Mouse (Mus musculus) left cerebral cortex, postnatal 36 days (tissue): Measurements from ENCODE around the gene Trappc12. TPM values are rescaled to one million over a fixed set of nuclear protein-coding genes. Genes with fewer than 3 reads are reported as not detected.
"Not testable (repeated sequence)": the region's sequence is repeated elsewhere in the genome, so short reads cannot be mapped to it uniquely, and the experiment has no call there.

Experiments used
- DNase-seq, 2 experiments: peaks; one replicate each; pipeline ENCODE4 v3.0.0; 2021 to 2022; ENCODE audit warnings: low spot score in 2 of 2, mixed read lengths in 1 of 2
- intact Hi-C: fragments of 180-260 bp; cut with DNase I; formaldehyde crosslinking; loops from one replicate; pipeline ENCODE4 v1.15.1; 2025
- total RNA-seq, 2 experiments: library from RNA; stranded (reverse); gene quantifications; 2 replicates each; pipeline ENCODE4 v1.2.3; 2021

Trappc12 gene
- total RNA-seq, 2 experiments from 2014 or later = 61.3 to 62.7 TPM

- intact Hi-C loops = no loop called here
- DNase-seq = no peak
Observed at GRCm38 (mm10) chr12:28735293-28735692, 15.0 kb downstream of the Trappc12 start.

GRCm38 (mm10) chr12:28734271-28734670, 16.0 kb downstream of the Trappc12 start:
- DNase-seq = no peak
- intact Hi-C loops = no loop called here

GRCm38 (mm10) chr12:28733520-28734245, 16.6 kb downstream of the Trappc12 start:
- DNase-seq, intact Hi-C loops: not testable (repeated sequence)

- no peak for DNase-seq
- intact Hi-C loops = no loop called here
Observed at GRCm38 (mm10) chr12:28732631-28733030, 17.6 kb downstream of the Trappc12 start.

GRCm38 (mm10) chr12:28727061-28727460, 23.2 kb downstream of the Trappc12 start:
- DNase-seq = no peak
- intact Hi-C loops = no loop called here

- DNase-seq = no peak
- intact Hi-C loops = no loop called here
Observed at GRCm38 (mm10) chr12:28726204-28726603, 24.1 kb downstream of the Trappc12 start.

GRCm38 (mm10) chr12:28724366-28724765, 25.9 kb downstream of the Trappc12 start:
- DNase-seq = no peak
- intact Hi-C loops = no loop called here

- intact Hi-C loops = no loop called here
- DNase-seq = no peak
Observed at GRCm38 (mm10) chr12:28718106-28718505, 32.2 kb downstream of the Trappc12 start.

- DNase-seq = no peak
- intact Hi-C loops = no loop called here
Observed at GRCm38 (mm10) chr12:28717066-28717465, 33.2 kb downstream of the Trappc12 start.

GRCm38 (mm10) chr12:28714822-28715632, 35.2 kb downstream of the Trappc12 start:
- no peak for DNase-seq
- intact Hi-C loops = no loop called here

GRCm38 (mm10) chr12:28710566-28711185, 39.6 kb downstream of the Trappc12 start:
- peak; percentile 84 to 86 for DNase-seq
- intact Hi-C loops = no loop called here

- no peak for DNase-seq
- intact Hi-C loops = loop anchor here (10.0 kb wide), 1 partner anchor 427 kb away; no protein-coding TSS in a partner anchor
Observed at GRCm38 (mm10) chr12:28708154-28708553, 42.1 kb downstream of the Trappc12 start.

- intact Hi-C loops = loop anchor here (10.0 kb wide), 1 partner anchor 430 kb away; no protein-coding TSS in a partner anchor
- no peak for DNase-seq
Observed at GRCm38 (mm10) chr12:28705204-28705603, 45.1 kb downstream of the Trappc12 start.

- intact Hi-C loops = loop anchor here (5.0 to 10.0 kb wide), 2 partner anchors 48 to 430 kb away; partner anchors contain the start of genes Eipr1 and Trappc12
- no peak for DNase-seq
Observed at GRCm38 (mm10) chr12:28704381-28704780, 45.9 kb downstream of the Trappc12 start.

GRCm38 (mm10) chr12:28701302-28701701, 49.0 kb downstream of the Trappc12 start:
- intact Hi-C loops = loop anchor here (5.0 to 10.0 kb wide), 2 partner anchors 51 to 433 kb away; partner anchors contain the start of genes Eipr1 and Trappc12
- DNase-seq = peak; percentile 42 to 52

GRCm38 (mm10) chr12:28700561-28701025, 49.7 kb downstream of the Trappc12 start:
- intact Hi-C loops = loop anchor here (5.0 to 10.0 kb wide), 2 partner anchors 52 to 434 kb away; partner anchors contain the start of genes Eipr1 and Trappc12
- peak; percentile 61 to 71 for DNase-seq

- peak; percentile 42 to 54 for DNase-seq
- intact Hi-C loops = loop anchor here (5.0 to 10.0 kb wide), 2 partner anchors 52 to 435 kb away; partner anchors contain the start of genes Eipr1 and Trappc12
Observed at GRCm38 (mm10) chr12:28700101-28700511, 50.2 kb downstream of the Trappc12 start.

GRCm38 (mm10) chr12:28699656-28700055, 50.6 kb downstream of the Trappc12 start:
- peak; percentile 62 to 82 for DNase-seq
- intact Hi-C loops = loop anchor here (2.0 to 10.0 kb wide), 3 partner anchors 53 to 435 kb away; partner anchors contain the start of genes Eipr1 and Trappc12

- DNase-seq = no peak
- intact Hi-C loops = loop anchor here (2.0 kb wide), 1 partner anchor 134 kb away; no protein-coding TSS in a partner anchor
Observed at GRCm38 (mm10) chr12:28699086-28699485, 51.2 kb downstream of the Trappc12 start.
